Mouse (Mus musculus) brain, embryonic 14.5 days (tissue): ENCODE measurements around the gene Rufy4. TPM values are rescaled to one million over a fixed set of nuclear protein-coding genes. Genes with fewer than 3 reads are reported as not detected.
"Not testable (repeated sequence)": the region's sequence is repeated elsewhere in the genome, so short reads cannot be mapped to it uniquely, and the experiment has no call there.

ENCODE experiments used
- DNase-seq: peaks from one replicate; pipeline ENCODE4 v3.0.0-alpha.2; 2011; ENCODE audit warnings: low read depth
- CTCF ChIP-seq: fragments of 200-500 bp; IDR thresholded peaks from 2 replicates; pipeline ENCODE4 v1.5.1; 2012; ENCODE audit warnings: inconsistent platforms, mild to moderate bottlenecking, moderate library complexity, borderline replicate concordance; ENCODE audit not compliant: insufficient read depth, insufficient read length; ENCODE audit errors: extremely low read depth
- POLR2A ChIP-seq: fragments of 200-500 bp; IDR thresholded peaks from 2 replicates; pipeline ENCODE4 v1.6.1; 2012; ENCODE audit warnings: mild to moderate bottlenecking, inconsistent platforms, borderline replicate concordance; ENCODE audit not compliant: poor library complexity, insufficient read depth, insufficient read length, severe bottlenecking; ENCODE audit errors: extremely low read depth
- polyA plus RNA-seq: library from polyadenylated mRNA; depleted of rRNA; stranded (reverse); fragments of >200 nt; gene quantifications from 2 replicates; pipeline ENCODE4 v1.2.3, GENCODE M21; 2012

Rufy4 gene
- polyA plus RNA-seq, 1 experiment, result 0.86 TPM

GRCm38 (mm10) chr1:74130883-74131659, 5.7 kb downstream of the Rufy4 start:
- TF ChIP-seq CTCF (no peak), POLR2A (no peak)
- DNase-seq, result no peak

GRCm38 (mm10) chr1:74132011-74132410, 6.7 kb downstream of the Rufy4 start:
- DNase-seq, result no peak
- TF ChIP-seq POLR2A (no peak), CTCF (peak; percentile 32; the same call in 1 of the 2 replicates)

- TF ChIP-seq POLR2A (no peak), CTCF (no peak)
- DNase-seq, result no peak
Observed at GRCm38 (mm10) chr1:74133954-74134353, 8.6 kb downstream of the Rufy4 start.

- no peak for DNase-seq
- no peak for TF ChIP-seq CTCF
- TF ChIP-seq POLR2A, result no peak
Observed at GRCm38 (mm10) chr1:74135326-74135950, 10.1 kb downstream of the Rufy4 start.

- TF ChIP-seq POLR2A (no peak), CTCF (peak; percentile 27; the same call in 1 of the 2 replicates)
Observed at GRCm38 (mm10) chr1:74139415-74139814, 14.1 kb downstream of the Rufy4 start.

GRCm38 (mm10) chr1:74141781-74142180, 16.4 kb downstream of the Rufy4 start:
- no peak for DNase-seq
- TF ChIP-seq POLR2A, result no peak
- no peak for TF ChIP-seq CTCF

More at GRCm38 (mm10) chr1:74139415-74139814, 14.1 kb downstream of the Rufy4 start:
- DNase-seq, result no peak

GRCm38 (mm10) chr1:74149106-74149885, 24.0 kb downstream of the Rufy4 start:
- DNase-seq, result no peak
- no peak for TF ChIP-seq CTCF
- TF ChIP-seq POLR2A, result no peak

- TF ChIP-seq CTCF (no peak), POLR2A (no peak)
- no peak for DNase-seq
Observed at GRCm38 (mm10) chr1:74150101-74150500, 24.8 kb downstream of the Rufy4 start.

GRCm38 (mm10) chr1:74151091-74151490, 25.8 kb downstream of the Rufy4 start:
- DNase-seq, result no peak
- TF ChIP-seq POLR2A (no peak), CTCF (no peak)

GRCm38 (mm10) chr1:74153461-74154184, 28.3 kb downstream of the Rufy4 start, which contains the start of gene Cxcr2:
TSS of gene Cxcr2 (plus strand) at chr1:74153989.
- no peak for TF ChIP-seq CTCF
- TF ChIP-seq POLR2A, result no peak
- no peak for DNase-seq

GRCm38 (mm10) chr1:74155435-74156012, 30.2 kb downstream of the Rufy4 start:
- no peak for DNase-seq
- TF ChIP-seq POLR2A, result no peak
- no peak for TF ChIP-seq CTCF

GRCm38 (mm10) chr1:74156381-74156910, 31.1 kb downstream of the Rufy4 start:
- DNase-seq, result peak; percentile 35
- no peak for TF ChIP-seq POLR2A
- no peak for TF ChIP-seq CTCF

GRCm38 (mm10) chr1:74159613-74160012, 34.3 kb downstream of the Rufy4 start:
- not testable (repeated sequence) for DNase-seq
